Mouse (Mus musculus): ENCODE measurements at regions not wholly inside any gene's neighbourhood (a gene's known extent, or its start where the extent isn't known, plus 50 kb on each side); places are given as distances from the start of the nearest gene placed in this dataset.

DNA sequence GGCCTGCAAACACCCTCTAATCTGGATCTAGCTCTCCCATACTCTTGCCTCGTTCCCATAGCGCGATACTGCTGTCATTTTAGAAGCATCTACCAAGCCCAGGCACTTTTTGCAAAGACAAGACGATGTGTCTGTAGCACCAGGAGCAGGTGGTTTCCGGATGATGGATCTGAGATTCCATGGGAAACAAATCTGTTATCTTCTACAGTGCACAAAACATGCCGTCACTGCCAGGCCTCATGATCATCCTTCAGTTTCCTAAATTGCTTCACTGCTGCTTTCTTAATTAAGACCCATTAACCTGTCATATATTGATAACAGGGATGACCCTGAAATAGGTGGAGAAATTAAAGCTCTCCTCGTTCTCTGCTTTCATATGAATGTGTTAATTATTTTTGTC lies 232.9 kb downstream of the Zfp619 start:
- Histone ChIP-seq H3K27me3 (ENCODE audit: control insufficient read depth, insufficient read depth, low read length) (no peaks in the 10 kb centered on the region), H3K4me1 (replicated peaks; ENCODE audit: control insufficient read depth in 2 of 2, insufficient read depth in 2 of 2, low read length in 1 of 2) (no peaks in the 10 kb centered on the region), H3K9ac (replicated peaks) (no peak overlapping the region), H3K9me3 (ENCODE audit: control insufficient read depth, low read length) (no peaks in the 10 kb centered on the region), H3K4me2 (ENCODE audit: low read depth) (no peak overlapping the region), H3K4me3 (ENCODE audit: insufficient read depth in 1 of 2, low read depth in 2 of 2, low read length in 2 of 2) (no peak overlapping the region), H3K27ac (no peak overlapping the region), H3K36me3 (replicated peaks; ENCODE audit: control insufficient read depth, insufficient read depth, low read depth) (no peaks in the 10 kb centered on the region)
- ATAC-seq (ENCODE audit: insufficient read depth) (no peak), DNase-seq (ENCODE audit: low read depth in 3 of 3, low spot score in 3 of 3) (no peak)
- TF ChIP-seq EP300 (IDR thresholded peaks at IDR 0.05; ENCODE audit: low read depth) = no peak
- no peak for TF ChIP-seq CTCF (IDR thresholded peaks at IDR 0.05; ENCODE audit: low read depth)
- 67% methylated on average over 7 of the region's 7 CpGs for WGBS (ENCODE audit: insufficient replicate concordance)

DNA sequence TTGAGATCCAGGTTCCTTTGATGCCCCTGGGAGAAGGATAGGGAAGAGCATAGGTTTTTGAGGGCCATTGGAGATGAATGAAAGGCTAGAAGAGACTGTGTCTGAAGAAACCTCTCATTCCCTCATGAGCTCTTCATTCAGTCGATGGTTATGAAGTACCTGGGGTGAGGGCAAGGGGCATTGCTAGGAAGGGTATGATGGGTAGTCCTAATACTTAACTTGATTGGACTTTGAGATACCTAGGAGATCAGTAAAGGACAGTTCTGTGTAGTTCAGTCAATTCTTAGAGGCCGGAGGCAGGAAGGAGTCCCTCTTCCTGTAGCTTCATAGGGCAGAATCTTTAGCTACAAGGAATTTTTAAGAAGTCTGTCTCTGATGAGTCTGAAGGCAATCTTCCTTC lies 246.8 kb downstream of the Zfp619 start:
- TF ChIP-seq EP300 (IDR thresholded peaks at IDR 0.05; ENCODE audit: low read depth) (no peak), CTCF (IDR thresholded peaks at IDR 0.05; ENCODE audit: low read depth) (no peak)
- DNase-seq (ENCODE audit: low read depth in 3 of 3, low spot score in 3 of 3) (no peak), ATAC-seq (ENCODE audit: insufficient read depth) (no peak)
- H3K36me3 ChIP-seq (replicated peaks; ENCODE audit: control insufficient read depth, insufficient read depth, low read depth) = no peaks in the 10 kb centered on the region
- H3K9ac ChIP-seq (replicated peaks) = no peak overlapping the region
- 58% methylated on average over 2 of the region's 2 CpGs for WGBS (ENCODE audit: insufficient replicate concordance)
- no peaks in the 10 kb centered on the region for H3K27me3 ChIP-seq (ENCODE audit: control insufficient read depth, insufficient read depth, low read length)
- no peak overlapping the region for H3K4me2 ChIP-seq (ENCODE audit: low read depth)
- H3K4me1 ChIP-seq (replicated peaks; ENCODE audit: control insufficient read depth in 2 of 2, insufficient read depth in 2 of 2, low read length in 1 of 2) = no peaks in the 10 kb centered on the region
- no peak overlapping the region for H3K4me3 ChIP-seq (ENCODE audit: insufficient read depth in 1 of 2, low read depth in 2 of 2, low read length in 2 of 2)
- no peaks in the 10 kb centered on the region for H3K9me3 ChIP-seq (ENCODE audit: control insufficient read depth, low read length)
- no peak overlapping the region for H3K27ac ChIP-seq

DNA sequence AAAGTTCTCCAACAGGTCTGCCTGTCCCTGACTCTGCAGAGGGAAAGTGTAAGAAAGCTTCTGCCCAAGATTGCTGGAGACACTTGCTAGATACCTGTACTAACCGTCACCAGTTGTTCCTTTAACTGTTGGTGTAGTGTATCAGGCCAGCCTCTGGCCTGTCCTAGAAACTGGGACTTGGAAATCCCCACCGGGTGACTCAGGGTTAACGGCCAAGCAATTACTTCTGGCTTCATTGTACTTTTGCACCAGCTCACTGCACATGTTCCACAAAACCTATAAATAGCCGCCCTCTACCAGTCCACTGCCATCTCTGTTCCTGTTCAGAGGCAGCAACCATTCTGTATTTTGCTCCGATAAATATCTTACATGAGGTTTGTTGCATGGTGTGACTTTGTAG lies 247.5 kb downstream of the Zfp619 start:
- TF ChIP-seq EP300 (IDR thresholded peaks at IDR 0.05; ENCODE audit: low read depth) (no peak), CTCF (IDR thresholded peaks at IDR 0.05; ENCODE audit: low read depth) (no peak)
- no peak for ATAC-seq (ENCODE audit: insufficient read depth)
- no peaks in the 10 kb centered on the region for H3K36me3 ChIP-seq (replicated peaks; ENCODE audit: control insufficient read depth, insufficient read depth, low read depth)
- DNase-seq (ENCODE audit: low read depth in 3 of 3, low spot score in 3 of 3) = no peak
- no peak overlapping the region for H3K4me3 ChIP-seq (ENCODE audit: insufficient read depth in 1 of 2, low read depth in 2 of 2, low read length in 2 of 2)
- no peak overlapping the region for H3K9ac ChIP-seq (replicated peaks)
- H3K27ac ChIP-seq = no peak overlapping the region
- 48% methylated on average over 5 of the region's 5 CpGs for WGBS (ENCODE audit: insufficient replicate concordance)
- H3K27me3 ChIP-seq (ENCODE audit: control insufficient read depth, insufficient read depth, low read length) = no peaks in the 10 kb centered on the region
- H3K4me2 ChIP-seq (ENCODE audit: low read depth) = no peak overlapping the region
- no peaks in the 10 kb centered on the region for H3K9me3 ChIP-seq (ENCODE audit: control insufficient read depth, low read length)
- no peaks in the 10 kb centered on the region for H3K4me1 ChIP-seq (replicated peaks; ENCODE audit: control insufficient read depth in 2 of 2, insufficient read depth in 2 of 2, low read length in 1 of 2)

DNA sequence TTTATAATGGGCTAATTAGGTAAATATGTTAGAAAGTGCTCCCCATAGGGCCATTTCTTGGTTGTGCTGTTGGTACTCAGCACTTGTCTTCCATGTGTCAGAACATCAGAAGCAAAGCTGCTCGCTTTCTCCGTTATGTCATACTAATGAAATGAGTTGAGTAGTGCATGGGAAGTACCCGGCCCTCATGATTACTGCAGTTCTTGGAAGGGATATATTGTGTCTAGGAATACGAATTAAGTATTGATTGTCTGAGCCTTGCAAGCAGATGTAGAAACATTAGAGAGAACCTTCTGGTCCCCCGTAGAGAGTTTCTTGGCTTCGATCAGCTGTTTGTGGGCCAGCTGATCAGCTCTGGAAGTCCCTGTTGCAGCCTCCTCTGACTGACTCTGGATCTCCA lies 255.7 kb downstream of the Zfp619 start:
- H3K27ac ChIP-seq = no peak overlapping the region
- H3K36me3 ChIP-seq (replicated peaks; ENCODE audit: control insufficient read depth, insufficient read depth, low read depth) = no peaks in the 10 kb centered on the region
- no peaks in the 10 kb centered on the region for H3K4me1 ChIP-seq (replicated peaks; ENCODE audit: control insufficient read depth in 2 of 2, insufficient read depth in 2 of 2, low read length in 1 of 2)
- H3K9me3 ChIP-seq (ENCODE audit: control insufficient read depth, low read length) = no peaks in the 10 kb centered on the region
- TF ChIP-seq CTCF (IDR thresholded peaks at IDR 0.05; ENCODE audit: low read depth) (no peak), EP300 (IDR thresholded peaks at IDR 0.05; ENCODE audit: low read depth) (no peak)
- no peak overlapping the region for H3K4me2 ChIP-seq (ENCODE audit: low read depth)
- no peak overlapping the region for H3K9ac ChIP-seq (replicated peaks)
- DNase-seq (ENCODE audit: low read depth in 3 of 3, low spot score in 3 of 3) (no peak), ATAC-seq (ENCODE audit: insufficient read depth) (no peak)
- H3K4me3 ChIP-seq (ENCODE audit: insufficient read depth in 1 of 2, low read depth in 2 of 2, low read length in 2 of 2) = no peak overlapping the region
- WGBS (ENCODE audit: insufficient replicate concordance) = 68% methylated on average over 6 of the region's 6 CpGs
- H3K27me3 ChIP-seq (ENCODE audit: control insufficient read depth, insufficient read depth, low read length) = no peaks in the 10 kb centered on the region

DNA sequence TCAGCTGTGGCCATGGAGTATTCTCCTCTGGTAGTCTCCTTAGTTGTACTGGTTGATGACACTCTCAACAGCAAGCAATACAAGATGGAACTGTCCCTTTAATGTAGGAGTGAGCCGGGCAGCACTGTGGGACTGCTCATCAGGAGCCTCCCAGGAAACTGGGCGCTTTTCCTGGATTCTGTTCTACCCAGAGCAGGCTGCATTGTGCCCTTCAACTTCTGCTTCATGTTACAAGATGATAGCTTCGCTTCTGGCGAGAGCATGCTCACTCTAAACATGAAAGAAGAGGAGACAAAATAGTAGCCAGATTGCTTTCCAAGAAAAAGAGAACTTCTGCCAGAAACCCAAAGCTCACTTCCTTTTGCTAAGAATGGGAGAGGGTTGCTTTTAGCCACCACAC lies 271.8 kb downstream of the Zfp619 start:
- no peaks in the 10 kb centered on the region for H3K36me3 ChIP-seq (replicated peaks; ENCODE audit: control insufficient read depth, insufficient read depth, low read depth)
- H3K4me1 ChIP-seq (replicated peaks; ENCODE audit: control insufficient read depth in 2 of 2, insufficient read depth in 2 of 2, low read length in 1 of 2) = no peaks in the 10 kb centered on the region
- H3K4me3 ChIP-seq (ENCODE audit: insufficient read depth in 1 of 2, low read depth in 2 of 2, low read length in 2 of 2) = no peak overlapping the region
- TF ChIP-seq CTCF (IDR thresholded peaks at IDR 0.05; ENCODE audit: low read depth) (no peak), EP300 (IDR thresholded peaks at IDR 0.05; ENCODE audit: low read depth) (no peak)
- 49% methylated on average over 4 of the region's 4 CpGs for WGBS (ENCODE audit: insufficient replicate concordance)
- no peaks in the 10 kb centered on the region for H3K9me3 ChIP-seq (ENCODE audit: control insufficient read depth, low read length)
- no peak for DNase-seq (ENCODE audit: low read depth in 3 of 3, low spot score in 3 of 3)
- H3K4me2 ChIP-seq (ENCODE audit: low read depth) = no peak overlapping the region
- no peaks in the 10 kb centered on the region for H3K27me3 ChIP-seq (ENCODE audit: control insufficient read depth, insufficient read depth, low read length)
- ATAC-seq (ENCODE audit: insufficient read depth) = no peak
- no peak overlapping the region for H3K9ac ChIP-seq (replicated peaks)
- no peak overlapping the region for H3K27ac ChIP-seq
